In the genomic region with DNA sequence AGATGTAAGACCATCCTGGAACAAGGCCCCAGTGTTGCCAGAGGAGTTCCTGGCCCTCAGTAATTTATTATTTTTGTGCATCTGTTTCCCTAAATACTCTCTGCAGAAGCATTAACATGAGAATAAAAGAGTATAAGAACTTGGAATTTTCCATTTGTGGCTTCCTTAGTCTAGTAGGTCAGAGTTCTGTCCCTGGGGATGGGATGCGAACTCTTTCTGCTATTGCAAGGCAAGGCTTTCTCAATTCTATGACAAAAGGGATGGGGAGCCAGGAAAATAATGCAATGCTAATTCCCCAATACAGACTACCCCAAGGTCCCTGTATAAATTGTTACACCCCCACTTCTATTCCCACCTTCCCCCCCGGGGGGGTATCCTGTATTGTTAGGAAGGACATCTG, we compare ENCODE assay signal across 18 mouse cellular contexts.
DNase-seq lines count a peak whose midpoint lies in the region; ATAC-seq and TF ChIP-seq lines count a peak whose summit lies in the region.
"Had no signal": no experiment of that assay in that cellular context is flagged by ENCODE, and none has a peak within 500 bp of the region (broad histone marks: within the 10 kb centered on the region; RNA-seq: fewer than 3 reads in every experiment).

No protein-coding gene starts in this region.

- H3K9me3 ChIP-seq in kidney, postnatal 0 days (replicated peaks; ENCODE audit: low read length) = no peaks in the 10 kb centered on the region
- H3K9me3 ChIP-seq in kidney, embryonic 16.5 days (ENCODE audit: low read length) = no peaks in the 10 kb centered on the region
- H3K9me3 ChIP-seq: embryonic facial prominence, embryonic 13.5 days; forebrain, embryonic 15.5 days; intestine, embryonic 15.5 days; limb, embryonic 13.5 days; midbrain, embryonic 12.5 days; neural tube, embryonic 12.5 days had no signal

- no peak overlapping the region for H3K27ac ChIP-seq in kidney, postnatal 0 days
- no peak overlapping the region for H3K27ac ChIP-seq in kidney, embryonic 16.5 days (ENCODE audit: low read length)
- H3K27ac ChIP-seq in brown adipose tissue, adult 24 weeks (replicated peaks; ENCODE audit: low read depth, low read length) = peak overlapping the region; percentile 90
- H3K27ac ChIP-seq: embryonic facial prominence, embryonic 13.5 days; forebrain, embryonic 15.5 days; hindbrain, embryonic 14.5 days; intestine, embryonic 15.5 days; limb, embryonic 13.5 days; midbrain, embryonic 12.5 days; neural tube, embryonic 12.5 days; stomach, postnatal 0 days had no signal

- no peaks in the 10 kb centered on the region for H3K4me1 ChIP-seq in kidney, postnatal 0 days (replicated peaks; ENCODE audit: insufficient read depth, low read length)
- H3K4me1 ChIP-seq in kidney, embryonic 16.5 days (ENCODE audit: insufficient read depth, low read length) = no peaks in the 10 kb centered on the region
- peaks cover 19% of the 10 kb centered on the region for H3K4me1 ChIP-seq in brown adipose tissue, adult 24 weeks (ENCODE audit: control insufficient read depth, insufficient read depth, insufficient read length, low read length)
- H3K4me1 ChIP-seq: embryonic facial prominence, embryonic 13.5 days; forebrain, embryonic 15.5 days; intestine, embryonic 15.5 days; neural tube, embryonic 12.5 days had no signal

- no peaks in the 10 kb centered on the region for H3K27me3 ChIP-seq in kidney, postnatal 0 days (ENCODE audit: insufficient read depth, low read length)
- no peaks in the 10 kb centered on the region for H3K27me3 ChIP-seq in kidney, embryonic 16.5 days (ENCODE audit: insufficient read depth, low read length)
- H3K27me3 ChIP-seq: embryonic facial prominence, embryonic 13.5 days; forebrain, embryonic 15.5 days; intestine, embryonic 15.5 days; limb, embryonic 13.5 days; midbrain, embryonic 12.5 days; neural tube, embryonic 12.5 days had no signal

- intact Hi-C loops in heart, postnatal 14 days (cut with DNase I) = no loop called here

- no peak for TF ChIP-seq CTCF in kidney, postnatal 0 days (IDR thresholded peaks at IDR 0.05; ENCODE audit: low read depth)

- H3K36me3 ChIP-seq in kidney, postnatal 0 days (ENCODE audit: insufficient read depth, low read length) = no peaks in the 10 kb centered on the region
- H3K36me3 ChIP-seq in kidney, embryonic 16.5 days (ENCODE audit: insufficient read depth, low read length) = no peaks in the 10 kb centered on the region
- H3K36me3 ChIP-seq: embryonic facial prominence, embryonic 13.5 days; forebrain, embryonic 15.5 days; intestine, embryonic 15.5 days; limb, embryonic 13.5 days; midbrain, embryonic 12.5 days; neural tube, embryonic 12.5 days had no signal

- H3K9ac ChIP-seq in kidney, postnatal 0 days (ENCODE audit: low read depth, low read length) = no peak overlapping the region
- H3K9ac ChIP-seq in kidney, embryonic 16.5 days (replicated peaks; ENCODE audit: low read length) = no peak overlapping the region
- H3K9ac ChIP-seq: embryonic facial prominence, embryonic 13.5 days; forebrain, embryonic 15.5 days; hindbrain, embryonic 14.5 days; intestine, embryonic 15.5 days; limb, embryonic 13.5 days; midbrain, embryonic 12.5 days; neural tube, embryonic 12.5 days had no signal

- no peak overlapping the region for H3K4me2 ChIP-seq in kidney, postnatal 0 days (ENCODE audit: low read length)
- no peak overlapping the region for H3K4me2 ChIP-seq in kidney, embryonic 16.5 days (replicated peaks; ENCODE audit: low read depth, low read length)
- H3K4me2 ChIP-seq: embryonic facial prominence, embryonic 13.5 days; forebrain, embryonic 15.5 days; hindbrain, embryonic 14.5 days; intestine, embryonic 15.5 days; limb, embryonic 13.5 days; midbrain, embryonic 12.5 days; neural tube, embryonic 12.5 days had no signal

- ATAC-seq in kidney, postnatal 0 days (replicated peaks; ENCODE audit: low FRiP score, low read depth) = no peak
- ATAC-seq in kidney, embryonic 16.5 days (ENCODE audit: low FRiP score, low TSS enrichment) = no peak
- ATAC-seq: forebrain, embryonic 15.5 days; intestine, embryonic 15.5 days; lung, postnatal 0 days had no signal

- peak; percentile 94 for DNase-seq in heart, adult 11 months
- no peak for DNase-seq in heart, postnatal 14 days
- DNase-seq in kidney, postnatal 0 days (ENCODE audit: low spot score) = peak; percentile 49
- DNase-seq in skeletal muscle tissue, adult 2 months (ENCODE audit: low read depth, low spot score) = peak; percentile 59
- no peak for DNase-seq in lung, postnatal 36 days
- DNase-seq: cerebellum, adult 9-11 months; right cerebral cortex, postnatal 4 days had no signal

- no peak overlapping the region for H3K4me3 ChIP-seq in kidney, postnatal 0 days (replicated peaks; ENCODE audit: low read depth, low read length)
- H3K4me3 ChIP-seq in kidney, embryonic 16.5 days (ENCODE audit: low read length) = no peak overlapping the region
- H3K4me3 ChIP-seq in brown adipose tissue, adult 24 weeks (ENCODE audit: insufficient read depth, low read depth, low read length) = no peak overlapping the region
- H3K4me3 ChIP-seq: embryonic facial prominence, embryonic 13.5 days; forebrain, embryonic 15.5 days; intestine, embryonic 15.5 days; limb, embryonic 13.5 days; midbrain, embryonic 12.5 days; neural tube, embryonic 12.5 days had no signal

- 57% methylated on average over 2 of the region's 2 CpGs for WGBS in kidney, postnatal 0 days
- 66% methylated on average over 2 of the region's 2 CpGs for WGBS in kidney, embryonic 16.5 days

Comparison
In these comparisons a context has a peak if more than half of its experiments do, and no peak if none do; other contexts are left out.
1. DNase-seq: peak in heart, adult 11 months (single experiment), kidney, postnatal 0 days (single experiment) and skeletal muscle tissue, adult 2 months (single experiment); none in heart, postnatal 14 days (0 of 2) and lung, postnatal 36 days (single experiment).